Mouse (Mus musculus) granulocyte monocyte progenitor cell, adult 5-6 weeks (primary cell): Measurements from ENCODE around the gene Irak1bp1. TPM values are rescaled to one million over a fixed set of nuclear protein-coding genes. Genes with fewer than 3 reads are reported as not detected.

Experiments
- ATAC-seq: replicated peaks from 2 replicates; pipeline ENCODE4 v1.8.0; 2016; ENCODE audit warnings: mild to moderate bottlenecking, moderate TSS enrichment, inconsistent platforms; ENCODE audit not compliant: poor library complexity, severe bottlenecking
- total RNA-seq, 2 experiments: library from RNA; stranded (forward) in 1 of 2; stranded (reverse) in 1 of 2; fragments of 200-712, 200-1000 nt in 1 of 2; fragments of >200 nt in 1 of 2; fragmentation: Nextera tagmentation in 1 of 2; gene quantifications; 2 replicates each; pipeline ENCODE4 v1.2.3; 2014 to 2017

The Irak1bp1 gene
- total RNA-seq, 2 experiments from 2014 or later = 2.5 to 2.9 TPM

GRCm38 (mm10) chr9:82867698-82868097, 38.4 kb downstream of the Irak1bp1 start:
- no peak for ATAC-seq

- no peak for ATAC-seq
Measured at GRCm38 (mm10) chr9:82877078-82877477, 47.7 kb downstream of the Irak1bp1 start.

GRCm38 (mm10) chr9:82884177-82884576, 54.8 kb downstream of the Irak1bp1 start:
- ATAC-seq = no peak

GRCm38 (mm10) chr9:82888645-82889044, 59.3 kb downstream of the Irak1bp1 start:
- no peak for ATAC-seq

Other genes with a start within 250 kb of the Irak1bp1 start
- gene Phip, start 146.0 kb downstream of the Irak1bp1 start, total RNA-seq (2014; fragmentation: Nextera tagmentation) = 81.2 and 125 TPM in 2 replicates
- 115 and 142 TPM in 2 replicates for gene Phip, start 146.0 kb downstream of the Irak1bp1 start, total RNA-seq (2017)